Mouse (Mus musculus) midbrain, embryonic 14.5 days (tissue): ENCODE results near the gene Ccdc7a. TPM values are rescaled to one million over a fixed set of nuclear protein-coding genes. Genes with fewer than 3 reads are reported as not detected.
A peak's percentile ranks its signal among the peaks of the same experiment; 100 is the strongest.
"Not testable (repeated sequence)": the region's sequence is repeated elsewhere in the genome, so short reads cannot be mapped to it uniquely, and the experiment has no call there.

Experiments used
- ATAC-seq: fragments of 200-750 bp; cut with Nextera tagmentation; 2 replicates; pipeline ENCODE4 v1.8.0; 2017; ENCODE audit warnings: moderate number of reproducible peaks, moderate library complexity; ENCODE audit not compliant: low FRiP score, low TSS enrichment
- DNase-seq: peaks from one replicate; pipeline ENCODE4 v3.0.0-alpha.2; 2015
- H3K27ac ChIP-seq: fragments of 300-500 bp; sonication (generic); replicated peaks from 2 replicates; pipeline ENCODE4 v1.5.1; 2014; ENCODE audit warnings: mild to moderate bottlenecking, low read depth, low read length, moderate library complexity
- H3K27me3 ChIP-seq: fragments of 300-500 bp; sonication (generic); 2 replicates; pipeline ENCODE4 v1.6.1; 2014; ENCODE audit warnings: low read length, control low read depth, mixed read lengths; ENCODE audit not compliant: control insufficient read depth, insufficient read depth
- H3K36me3 ChIP-seq: fragments of 300-500 bp; sonication (generic); 2 replicates; pipeline ENCODE4 v1.6.1; 2014; ENCODE audit warnings: low read length, control low read depth; ENCODE audit not compliant: control insufficient read depth, insufficient read depth
- H3K4me1 ChIP-seq: fragments of 300-500 bp; sonication (generic); 2 replicates; pipeline ENCODE4 v1.6.1; 2014; ENCODE audit warnings: mild to moderate bottlenecking, antibody characterized with exemption, low read length, control low read depth; ENCODE audit not compliant: control insufficient read depth, insufficient read depth
- H3K4me2 ChIP-seq: fragments of 300-500 bp; sonication (generic); 2 replicates; pipeline ENCODE4 v1.6.1; 2014; ENCODE audit warnings: mild to moderate bottlenecking, low read length, moderate library complexity
- H3K4me3 ChIP-seq: fragments of 300-500 bp; sonication (generic); replicated peaks from 2 replicates; pipeline ENCODE4 v1.5.1; 2014; ENCODE audit warnings: low read depth, low read length
- H3K9ac ChIP-seq: fragments of 300-500 bp; sonication (generic); replicated peaks from 2 replicates; pipeline ENCODE4 v1.6.1; 2014; ENCODE audit warnings: mild to moderate bottlenecking, low read length, moderate library complexity
- H3K9me3 ChIP-seq: fragments of 300-500 bp; sonication (generic); 2 replicates; pipeline ENCODE4 v1.6.1; 2016; ENCODE audit warnings: low read length, control low read depth, mixed read lengths; ENCODE audit not compliant: control insufficient read depth
- WGBS: fragments of 180-500 bp; shearing (Covaris S2); extraction: QIAGEN DNeasy Blood & Tissue Kit; methylation state at CpG from one replicate; pipeline ENCODE4 v1.1.7; 2014; 5-methylcytosine and 5-hydroxymethylcytosine counted together
- polyA plus RNA-seq: library from polyadenylated mRNA; unstranded; fragments of >200 nt; fragmentation: Nextera tagmentation; extraction: Ambion mirVana; gene quantifications from 2 replicates; pipeline ENCODE4 v1.2.1, GENCODE M21; 2014

Ccdc7a gene
- 0.24 TPM in 1 of 2 replicates, not detected in the other for polyA plus RNA-seq

GRCm38 (mm10) chr8:129065417-129065816, at the start of gene Ccdc7a:
TSS of gene Ccdc7a (minus strand) at chr8:129065517.
- H3K27me3 ChIP-seq, H3K9ac ChIP-seq, H3K27ac ChIP-seq, H3K9me3 ChIP-seq, ATAC-seq, H3K4me1 ChIP-seq, H3K36me3 ChIP-seq, H3K4me3 ChIP-seq, DNase-seq, H3K4me2 ChIP-seq: not testable (repeated sequence)
- WGBS: 100% methylated on average over 2 of the region's 11 CpGs

- not testable (repeated sequence) for H3K27ac ChIP-seq, DNase-seq, H3K4me2 ChIP-seq, H3K27me3 ChIP-seq, ATAC-seq, H3K4me3 ChIP-seq, H3K9ac ChIP-seq, H3K4me1 ChIP-seq, H3K36me3 ChIP-seq, H3K9me3 ChIP-seq
- 77% methylated on average over 1 of the region's 10 CpGs for WGBS
These were observed 1.5 kb upstream of the Ccdc7a start, which contains the start of gene Ccdc7b for GRCm38 (mm10) chr8:129066834-129067233. TSS of gene Ccdc7b (plus strand) at chr8:129067134.

- DNase-seq (no peak), ATAC-seq (no peak)
- Histone ChIP-seq H3K4me2 (no peak overlapping the region), H3K36me3 (no peaks in the 10 kb centered on the region), H3K27ac (no peak overlapping the region), H3K9ac (no peak overlapping the region), H3K4me3 (no peak overlapping the region), H3K27me3 (no peaks in the 10 kb centered on the region), H3K9me3 (no peaks in the 10 kb centered on the region), H3K4me1 (no peaks in the 10 kb centered on the region)
- WGBS: 88% methylated on average over 1 of the region's 1 CpGs
These were observed 73.9 kb downstream of the Ccdc7a start for GRCm38 (mm10) chr8:128991389-128991788.

GRCm38 (mm10) chr8:128948941-128949340, 116.4 kb downstream of the Ccdc7a start:
- ATAC-seq, H3K4me3 ChIP-seq, H3K4me1 ChIP-seq, H3K9ac ChIP-seq, DNase-seq, H3K9me3 ChIP-seq, H3K27ac ChIP-seq, H3K36me3 ChIP-seq, H3K27me3 ChIP-seq, H3K4me2 ChIP-seq: not testable (repeated sequence)
- whole genome bisulfite sequencing: 84% methylated on average over 11 of the region's 11 CpGs

GRCm38 (mm10) chr8:128941022-128941641, 124.2 kb downstream of the Ccdc7a start:
- H3K36me3 ChIP-seq, ATAC-seq, H3K27me3 ChIP-seq, H3K27ac ChIP-seq, H3K9me3 ChIP-seq, H3K9ac ChIP-seq, H3K4me3 ChIP-seq, DNase-seq, H3K4me1 ChIP-seq: not testable (repeated sequence)
- 2% methylated on average over 6 of the region's 6 CpGs for WGBS
- peak overlapping the region; percentile 27; the same call in 1 of the 2 replicates for H3K4me2 ChIP-seq

GRCm38 (mm10) chr8:128933446-128933845, 131.9 kb downstream of the Ccdc7a start:
- H3K4me3 ChIP-seq: no peak overlapping the region
- H3K9me3 ChIP-seq: no peaks in the 10 kb centered on the region
- H3K27me3 ChIP-seq: no peaks in the 10 kb centered on the region
- no peak overlapping the region for H3K27ac ChIP-seq
- no peak overlapping the region for H3K4me2 ChIP-seq
- DNase-seq (no peak), ATAC-seq (no peak)
- H3K4me1 ChIP-seq: no peaks in the 10 kb centered on the region
- no peak overlapping the region for H3K9ac ChIP-seq
- 65% methylated on average over 4 of the region's 4 CpGs for WGBS
- H3K36me3 ChIP-seq: no peaks in the 10 kb centered on the region

- ATAC-seq (no peak), DNase-seq (no peak)
These were observed 182.6 kb downstream of the Ccdc7a start for GRCm38 (mm10) chr8:128882719-128883118.

GRCm38 (mm10) chr8:128843749-128844148, 221.6 kb downstream of the Ccdc7a start:
- Histone ChIP-seq H3K4me2 (no peak overlapping the region), H3K9ac (no peak overlapping the region), H3K36me3 (no peaks in the 10 kb centered on the region), H3K4me1 (no peaks in the 10 kb centered on the region), H3K27ac (no peak overlapping the region), H3K27me3 (no peaks in the 10 kb centered on the region), H3K9me3 (no peaks in the 10 kb centered on the region), H3K4me3 (no peak overlapping the region)
- 58% methylated on average over 5 of the region's 5 CpGs for WGBS
- ATAC-seq (no peak), DNase-seq (no peak)

More at GRCm38 (mm10) chr8:128882719-128883118, 182.6 kb downstream of the Ccdc7a start:
- Histone ChIP-seq H3K36me3 (no peaks in the 10 kb centered on the region), H3K4me2 (no peak overlapping the region), H3K9me3 (no peaks in the 10 kb centered on the region), H3K9ac (no peak overlapping the region), H3K4me1 (no peaks in the 10 kb centered on the region), H3K27ac (no peak overlapping the region), H3K4me3 (no peak overlapping the region), H3K27me3 (no peaks in the 10 kb centered on the region)
- WGBS: 65% methylated on average over 3 of the region's 3 CpGs

GRCm38 (mm10) chr8:128812521-128812920, 252.8 kb downstream of the Ccdc7a start:
- Histone ChIP-seq H3K27ac (no peak overlapping the region), H3K4me3 (no peak overlapping the region), H3K4me2 (no peak overlapping the region), H3K36me3 (no peaks in the 10 kb centered on the region), H3K27me3 (no peaks in the 10 kb centered on the region), H3K9me3 (no peaks in the 10 kb centered on the region), H3K9ac (no peak overlapping the region), H3K4me1 (no peaks in the 10 kb centered on the region)
- DNase-seq (no peak), ATAC-seq (no peak)
- 88% methylated on average over 4 of the region's 4 CpGs for WGBS
